Mouse (Mus musculus) heart, embryonic 13.5 days (tissue): ENCODE data around the gene AC131692.1. TPM values are rescaled to one million over a fixed set of nuclear protein-coding genes. Genes with fewer than 3 reads are reported as not detected.

Experiments
- ATAC-seq: fragments of 200-750 bp; cut with Nextera tagmentation; 2 replicates; pipeline ENCODE4 v1.8.0; 2017; ENCODE audit warnings: moderate TSS enrichment; ENCODE audit not compliant: insufficient number of reproducible peaks, low FRiP score, low TSS enrichment; ENCODE audit errors: extremely low read depth
- H3K27ac ChIP-seq: fragments of 300-500 bp; sonication (generic); replicated peaks from 2 replicates; pipeline ENCODE4 v1.5.1; 2015; ENCODE audit warnings: moderate library complexity, mild to moderate bottlenecking, inconsistent platforms
- H3K27me3 ChIP-seq: fragments of 300-500 bp; sonication (generic); replicated peaks from 2 replicates; pipeline ENCODE4 v1.6.1; 2015; ENCODE audit warnings: mild to moderate bottlenecking, inconsistent platforms
- H3K36me3 ChIP-seq: fragments of 300-500 bp; sonication (generic); 2 replicates; pipeline ENCODE4 v1.6.1; 2015; ENCODE audit warnings: mild to moderate bottlenecking, inconsistent platforms
- H3K4me1 ChIP-seq: fragments of 300-500 bp; sonication (generic); 2 replicates; pipeline ENCODE4 v1.6.1; 2015; ENCODE audit warnings: inconsistent platforms
- H3K4me2 ChIP-seq: fragments of 300-500 bp; sonication (generic); 2 replicates; pipeline ENCODE4 v1.6.1; 2015; ENCODE audit warnings: inconsistent platforms, mild to moderate bottlenecking, moderate library complexity
- H3K4me3 ChIP-seq: fragments of 300-500 bp; sonication (generic); 2 replicates; pipeline ENCODE4 v1.5.1; 2015; ENCODE audit warnings: moderate library complexity, mild to moderate bottlenecking, inconsistent platforms
- H3K9ac ChIP-seq: fragments of 300-500 bp; sonication (generic); 2 replicates; pipeline ENCODE4 v1.6.1; 2015; ENCODE audit warnings: inconsistent platforms, mild to moderate bottlenecking, moderate library complexity
- H3K9me3 ChIP-seq: fragments of 300-500 bp; sonication (generic); 2 replicates; pipeline ENCODE4 v1.6.1; 2016; ENCODE audit warnings: inconsistent platforms
- WGBS: fragments of 180-500 bp; shearing (Covaris S2); methylation state at CpG from one replicate; pipeline ENCODE4 v1.1.7; 2015; ENCODE audit warnings: mixed read lengths; 5-methylcytosine and 5-hydroxymethylcytosine counted together
- polyA plus RNA-seq: library from polyadenylated mRNA; unstranded; fragments of >200 nt; fragmentation: Nextera tagmentation; extraction: Ambion mirVana; gene quantifications from 2 replicates; pipeline ENCODE4 v1.2.1, GENCODE M21; 2015

The AC131692.1 gene
- polyA plus RNA-seq, 1 experiment from 2014 or later: 0.20 TPM

DNA sequence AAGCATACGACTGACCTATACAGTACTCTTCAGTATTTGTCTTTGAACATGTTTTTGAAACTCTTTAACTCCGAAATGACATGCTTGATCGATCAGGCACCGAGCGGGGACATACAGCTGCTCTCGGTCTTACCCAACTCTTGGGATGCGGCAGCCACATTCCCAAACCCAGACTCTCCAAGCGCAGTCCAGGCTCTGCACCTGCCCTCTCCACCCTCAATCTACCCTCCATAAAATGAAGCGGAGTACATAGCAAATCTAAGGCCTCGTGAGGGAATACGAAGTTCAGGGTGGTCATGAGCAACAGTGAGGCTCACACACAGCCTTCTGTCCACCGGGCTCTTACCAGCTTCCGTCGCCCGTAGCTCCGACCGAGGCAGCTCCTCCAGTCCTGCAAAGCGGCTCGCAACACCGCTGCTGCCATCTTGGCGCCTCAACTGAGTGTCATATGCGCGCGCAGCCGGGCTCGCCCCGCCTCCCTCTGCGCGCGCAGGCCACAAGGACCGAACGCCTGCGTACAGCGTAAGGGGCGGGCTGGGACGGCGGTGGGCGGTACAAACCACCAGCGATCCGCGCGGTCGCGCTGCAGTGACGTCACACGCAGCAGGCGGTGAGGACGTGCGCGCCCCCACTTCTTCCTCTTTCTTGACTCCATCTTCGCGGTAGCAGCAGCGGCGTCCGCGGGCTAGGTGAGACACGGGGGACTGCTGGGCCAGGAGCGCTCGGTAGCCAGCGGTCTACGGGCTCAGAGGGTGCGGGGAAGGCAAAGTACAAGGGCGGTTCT lies 36.7 kb upstream of the AC131692.1 start, which contains the start of the genes Mrpl49 and Fau:
Gene Mrpl49, minus strand, starts transcription at position 473 of the 784 bp plus-strand sequence.
Gene Fau, plus strand, starts transcription at position 532 of the 784 bp plus-strand sequence.
- H3K4me3 ChIP-seq: peak within 1 kb of the TSS; percentile 69
- H3K9me3 ChIP-seq: no peaks in the 10 kb centered on the region
- H3K27ac ChIP-seq: peak within 1 kb of the TSS; percentile 75
- H3K9ac ChIP-seq: peak within 1 kb of the TSS; percentile 96
- ATAC-seq: peak; percentile 91
- H3K36me3 ChIP-seq: peaks cover 52% of the 10 kb centered on the region
- peak within 1 kb of the TSS; percentile 87 for H3K4me2 ChIP-seq
- no peaks in the 10 kb centered on the region for H3K27me3 ChIP-seq
- WGBS: under 1% methylated on average over 55 of the region's 63 CpGs
- H3K4me1 ChIP-seq: peaks cover 40% of the 10 kb centered on the region

DNA sequence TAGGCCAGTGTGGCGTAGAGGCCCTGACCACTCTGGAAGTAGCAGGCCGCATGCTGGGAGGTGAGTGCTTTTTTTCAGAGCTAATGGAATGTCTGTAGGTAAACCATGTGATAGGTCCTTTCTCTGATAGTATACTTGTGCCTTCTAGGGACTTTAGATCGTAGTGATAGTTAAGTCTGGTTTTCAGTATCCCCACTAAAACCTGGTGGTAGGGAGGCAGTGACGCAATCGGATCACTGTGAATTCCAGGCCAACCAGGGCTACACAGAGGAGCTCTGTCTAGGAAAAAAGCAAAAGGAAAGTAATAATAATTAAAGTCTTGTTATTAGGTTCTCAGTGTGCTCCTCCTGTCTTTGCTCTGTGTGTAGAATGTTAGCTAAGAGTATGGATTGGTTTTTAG lies 35.7 kb upstream of the AC131692.1 start:
- Histone ChIP-seq H3K27me3 (no peaks in the 10 kb centered on the region), H3K9ac (peak overlapping the region; percentile 96), H3K27ac (peak overlapping the region; percentile 75), H3K4me2 (peak overlapping the region; percentile 80), H3K36me3 (peaks cover 42% of the 10 kb centered on the region), H3K4me3 (peak overlapping the region; percentile 69), H3K9me3 (no peaks in the 10 kb centered on the region), H3K4me1 (peaks cover 45% of the 10 kb centered on the region)
- WGBS: 28% methylated on average over 5 of the region's 5 CpGs
- ATAC-seq: no peak

DNA sequence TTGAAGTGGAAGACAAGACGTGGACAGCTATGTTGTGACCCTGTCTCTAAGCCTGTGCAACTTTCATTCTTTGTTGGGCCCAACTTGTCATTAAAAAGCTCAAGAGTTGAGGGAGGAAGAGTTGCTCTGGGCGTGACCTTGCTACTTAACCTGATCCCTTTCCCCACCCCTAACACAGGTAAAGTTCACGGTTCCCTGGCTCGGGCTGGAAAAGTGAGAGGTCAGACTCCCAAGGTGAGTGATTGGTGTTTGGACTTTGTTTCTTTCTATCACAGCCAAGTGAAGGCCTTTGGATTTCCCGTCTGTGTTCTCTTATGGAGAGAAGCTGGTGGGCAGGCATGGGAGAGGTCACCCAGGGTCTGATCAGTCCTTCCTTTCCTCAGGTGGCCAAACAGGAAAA lies 35.3 kb upstream of the AC131692.1 start:
- Histone ChIP-seq H3K9me3 (no peaks in the 10 kb centered on the region), H3K4me2 (peak overlapping the region; percentile 80), H3K4me3 (peak overlapping the region; percentile 69), H3K27ac (0 out of 2 replicates have a peak overlapping the region, but pooled peaks have one; percentile 75), H3K9ac (peak overlapping the region; percentile 96), H3K4me1 (peaks cover 45% of the 10 kb centered on the region), H3K36me3 (peaks cover 37% of the 10 kb centered on the region), H3K27me3 (no peaks in the 10 kb centered on the region)
- no peak for ATAC-seq
- 74% methylated on average over 5 of the region's 5 CpGs for WGBS

DNA sequence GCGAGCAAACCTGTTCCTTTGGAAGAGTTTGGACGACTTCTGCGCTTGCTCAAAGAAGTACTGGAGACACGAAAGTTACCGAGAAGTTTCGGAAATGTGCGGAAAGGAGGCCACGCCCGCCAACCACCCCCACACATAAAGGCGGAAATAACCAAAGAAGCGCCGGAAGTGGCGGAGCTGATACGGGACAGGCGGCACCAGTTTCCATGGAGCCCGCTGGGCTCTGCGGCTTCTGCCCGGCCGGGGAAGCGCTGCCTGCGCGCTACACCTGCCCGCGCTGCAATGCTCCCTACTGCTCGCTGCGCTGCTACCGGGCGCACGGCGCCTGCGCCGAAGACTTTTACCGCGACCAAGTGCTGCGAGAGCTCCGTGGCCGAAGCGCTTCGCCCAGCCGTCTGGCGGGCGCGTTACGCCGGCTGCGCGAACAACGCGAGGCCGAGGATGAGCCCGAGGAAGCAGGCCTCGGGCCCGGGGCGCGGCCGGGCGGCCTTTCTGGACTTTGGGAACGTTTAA lies 33.1 kb upstream of the AC131692.1 start, which contains the start of gene Znhit2:
Gene Znhit2, plus strand, starts transcription at position 172 of the 513 bp plus-strand sequence.
- Histone ChIP-seq H3K27me3 (no peaks in the 10 kb centered on the region), H3K27ac (peak within 1 kb of the TSS; percentile 95), H3K9ac (peak within 1 kb of the TSS; percentile 98), H3K36me3 (peaks cover 18% of the 10 kb centered on the region), H3K4me1 (peaks cover 38% of the 10 kb centered on the region), H3K9me3 (no peaks in the 10 kb centered on the region), H3K4me2 (peak within 1 kb of the TSS; percentile 93), H3K4me3 (peak within 1 kb of the TSS; percentile 91)
- ATAC-seq: peak; percentile 54; the same call in 1 of the 2 replicates
- under 1% methylated on average over 58 of the region's 58 CpGs for whole genome bisulfite sequencing

DNA sequence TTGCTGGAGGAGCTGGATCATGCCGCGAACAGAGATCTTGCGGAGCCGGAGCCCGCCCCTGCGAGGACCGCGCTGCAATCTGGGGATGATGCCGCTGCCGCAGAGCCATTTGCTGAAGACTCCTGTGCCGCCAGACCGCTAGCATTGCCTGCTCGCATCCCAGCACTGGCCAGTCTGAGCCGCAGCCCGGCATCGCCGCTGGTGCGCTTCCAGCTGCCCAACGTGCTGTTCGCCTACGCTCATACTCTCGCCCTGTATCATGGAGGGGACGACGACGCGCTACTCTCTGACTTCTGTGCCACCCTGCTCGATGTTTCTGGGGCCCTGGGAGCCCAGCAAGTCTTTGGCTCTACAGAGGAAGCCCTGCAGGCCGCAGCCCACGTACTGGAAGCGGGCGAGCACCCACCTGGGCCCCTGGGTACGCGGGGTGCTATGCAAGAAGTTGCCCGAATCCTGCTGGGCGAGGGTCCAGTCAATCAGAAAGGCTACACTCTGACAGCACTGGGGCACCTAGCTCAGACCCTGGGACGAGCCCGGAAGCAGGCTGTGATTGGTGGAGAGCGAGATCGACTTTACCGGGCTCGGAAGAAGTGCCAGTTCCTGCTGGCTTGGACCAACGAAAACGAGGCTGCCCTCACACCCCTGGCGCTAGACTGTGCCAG lies 32.4 kb upstream of the AC131692.1 start:
- 1% methylated on average over 44 of the region's 44 CpGs for WGBS
- peak overlapping the region; percentile 98 for H3K9ac ChIP-seq
- no peak for ATAC-seq
- H3K4me1 ChIP-seq: peaks cover 38% of the 10 kb centered on the region
- peak overlapping the region; percentile 91 for H3K4me3 ChIP-seq
- H3K9me3 ChIP-seq: no peaks in the 10 kb centered on the region
- peak overlapping the region; percentile 95 for H3K27ac ChIP-seq
- H3K36me3 ChIP-seq: peaks cover 18% of the 10 kb centered on the region
- H3K27me3 ChIP-seq: no peaks in the 10 kb centered on the region
- H3K4me2 ChIP-seq: peak overlapping the region; percentile 93

DNA sequence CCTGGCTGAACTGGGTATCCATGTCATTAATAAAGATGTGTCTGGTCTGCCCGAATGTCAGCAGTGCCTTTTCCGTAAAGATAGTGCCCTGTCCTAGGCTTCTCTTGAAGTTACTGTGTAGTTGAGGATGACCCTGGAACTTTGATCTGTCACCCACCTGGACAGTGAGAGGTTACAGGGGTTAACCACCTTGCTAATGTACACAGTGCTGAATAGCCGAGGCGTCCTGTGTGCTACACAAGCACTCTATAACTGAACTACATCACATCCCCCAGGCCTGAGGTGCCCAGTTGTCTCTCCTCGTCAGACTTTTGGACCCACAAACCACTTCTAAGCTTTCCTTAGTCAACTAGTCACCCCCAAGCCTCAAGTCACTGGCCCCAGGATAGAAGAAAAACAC lies 31.8 kb upstream of the AC131692.1 start:
- Histone ChIP-seq H3K27ac (peak overlapping the region; percentile 95; the same call in 1 of the 2 replicates), H3K36me3 (peaks cover 18% of the 10 kb centered on the region), H3K9ac (peak overlapping the region; percentile 98), H3K4me3 (peak overlapping the region; percentile 91), H3K4me2 (peak overlapping the region; percentile 93), H3K4me1 (peaks cover 39% of the 10 kb centered on the region), H3K9me3 (no peaks in the 10 kb centered on the region), H3K27me3 (no peaks in the 10 kb centered on the region)
- no peak for ATAC-seq
- WGBS: 69% methylated on average over 5 of the region's 5 CpGs

DNA sequence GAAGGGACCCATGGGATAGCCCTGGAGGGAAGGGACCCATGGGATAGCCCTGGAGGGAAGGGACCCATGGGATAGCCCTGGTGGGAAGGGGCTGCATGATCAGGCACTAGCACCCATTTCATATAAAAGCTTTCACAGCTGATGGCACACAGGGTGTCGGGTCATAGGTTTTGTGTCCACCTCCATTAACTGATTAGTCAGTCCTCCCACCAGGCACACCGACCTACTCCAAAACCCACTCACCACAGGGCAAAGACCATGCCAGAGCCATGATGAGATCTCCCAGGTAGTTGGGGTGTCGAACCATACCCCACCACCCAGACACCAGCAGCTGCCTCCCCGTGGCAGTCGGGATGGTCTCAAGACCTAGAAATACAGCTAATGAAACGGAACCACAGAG lies 31.1 kb upstream of the AC131692.1 start:
- H3K4me2 ChIP-seq: peak overlapping the region; percentile 93
- peaks cover 18% of the 10 kb centered on the region for H3K36me3 ChIP-seq
- no peaks in the 10 kb centered on the region for H3K9me3 ChIP-seq
- H3K27me3 ChIP-seq: no peaks in the 10 kb centered on the region
- H3K4me1 ChIP-seq: peaks cover 46% of the 10 kb centered on the region
- no peak for ATAC-seq
- no peak overlapping the region for H3K27ac ChIP-seq
- WGBS: 86% methylated on average over 6 of the region's 6 CpGs
- no peak overlapping the region for H3K4me3 ChIP-seq
- H3K9ac ChIP-seq: peak overlapping the region; percentile 98; the same call in 1 of the 2 replicates

DNA sequence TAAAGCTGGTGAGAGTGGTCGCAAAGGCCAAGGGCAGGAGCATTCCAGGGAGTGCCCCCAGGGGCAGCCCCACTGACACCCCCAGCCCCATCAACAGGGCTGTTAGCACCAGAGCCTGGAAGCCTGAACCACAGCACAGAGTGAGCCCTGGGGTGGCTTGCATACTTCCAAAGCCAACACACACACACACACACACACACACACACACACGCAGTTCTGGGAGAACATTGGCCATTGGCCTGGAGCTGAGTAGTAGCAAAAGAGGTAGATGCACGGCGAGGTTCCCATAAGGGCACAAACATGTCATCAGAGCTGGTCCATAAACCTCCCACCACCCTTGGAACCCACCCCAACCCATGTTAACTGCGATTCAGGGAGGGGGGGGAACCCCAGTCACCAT lies 27.6 kb upstream of the AC131692.1 start:
- WGBS: 31% methylated on average over 5 of the region's 5 CpGs

DNA sequence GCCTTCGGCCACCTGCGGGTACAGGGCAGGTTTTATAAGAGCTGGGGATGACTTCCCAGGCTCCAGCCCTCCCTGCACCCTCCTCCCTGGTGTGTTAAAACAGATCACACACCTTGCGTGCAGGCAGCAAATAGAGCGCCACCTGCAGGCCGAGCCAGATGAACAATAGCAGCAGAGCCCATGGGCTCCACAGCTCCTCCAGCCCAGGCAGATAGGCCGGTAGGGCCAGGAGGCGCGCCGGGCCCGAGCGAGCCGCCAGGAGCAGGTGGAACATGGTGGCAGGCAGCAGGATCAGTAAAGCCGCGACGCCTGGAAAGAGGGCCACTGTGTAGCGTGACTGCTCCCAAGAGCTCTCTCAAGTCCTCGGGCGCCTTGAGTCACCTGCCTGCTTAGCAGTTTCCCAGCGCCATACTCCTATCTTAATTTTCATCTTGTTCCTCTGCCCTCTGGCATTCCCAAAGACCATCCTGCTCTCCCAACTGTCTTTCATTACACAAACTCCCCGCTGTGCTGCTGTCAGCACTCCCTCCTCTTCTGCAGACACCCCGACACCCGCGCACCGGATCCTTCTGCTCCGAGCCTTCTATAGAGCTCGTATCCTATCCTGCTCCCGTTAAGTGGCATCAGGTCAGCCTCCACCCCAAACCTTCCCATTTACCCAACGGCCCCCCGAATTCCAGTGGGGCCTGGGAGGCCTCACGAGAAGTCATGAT lies 27.1 kb upstream of the AC131692.1 start:
- Histone ChIP-seq H3K36me3 (peaks cover 35% of the 10 kb centered on the region), H3K4me2 (peak overlapping the region; percentile 99), H3K9ac (peak overlapping the region; percentile 79), H3K9me3 (no peaks in the 10 kb centered on the region), H3K27me3 (no peaks in the 10 kb centered on the region), H3K4me3 (peak overlapping the region; percentile 58), H3K27ac (peak overlapping the region; percentile 74), H3K4me1 (peaks cover 32% of the 10 kb centered on the region)
- WGBS: 1% methylated on average over 30 of the region's 30 CpGs
- 0 out of 2 replicates have a peak, but pooled peaks have one; percentile 10 for ATAC-seq

More for the DNA sequence above, 27.6 kb upstream of the AC131692.1 start:
- Histone ChIP-seq H3K4me1 (peaks cover 36% of the 10 kb centered on the region), H3K27ac (peak overlapping the region; percentile 74; the same call in 1 of the 2 replicates), H3K4me3 (peak overlapping the region; percentile 58), H3K4me2 (peak overlapping the region; percentile 99), H3K27me3 (no peaks in the 10 kb centered on the region), H3K9me3 (no peaks in the 10 kb centered on the region), H3K36me3 (peaks cover 33% of the 10 kb centered on the region), H3K9ac (peak overlapping the region; percentile 79)
- no peak for ATAC-seq

DNA sequence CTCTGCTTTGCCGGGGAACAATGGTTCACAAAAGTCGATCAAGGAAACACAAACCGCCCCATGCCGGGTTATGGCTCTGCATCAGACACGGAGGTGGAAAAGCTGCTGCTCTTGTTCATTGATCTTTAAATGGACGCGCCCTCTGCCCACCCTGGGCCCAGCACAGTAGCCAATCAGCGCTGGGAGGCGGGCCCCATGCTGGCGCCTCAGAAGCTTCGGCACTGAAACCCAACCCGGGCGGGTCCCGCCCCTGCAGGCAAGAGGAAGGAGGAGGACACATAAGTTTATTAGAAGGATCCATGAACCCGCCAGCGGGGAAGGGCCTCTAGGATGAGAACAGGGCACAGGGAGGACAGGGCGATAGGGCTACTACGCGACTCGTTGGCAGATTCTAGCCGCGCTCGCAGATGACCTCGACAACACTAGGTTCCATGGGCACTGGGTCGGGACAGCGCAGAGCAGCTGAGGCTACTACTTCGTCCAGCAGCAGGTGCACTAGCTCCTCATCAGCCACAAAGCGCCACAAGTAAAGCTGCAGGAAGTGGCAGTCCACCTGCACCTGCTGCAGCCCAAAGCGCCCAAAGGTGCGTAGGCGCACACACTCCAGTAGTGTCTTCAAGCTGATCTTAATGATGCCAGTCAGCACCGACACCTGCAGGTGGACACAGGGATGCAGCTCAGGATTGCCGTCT lies 26.3 kb upstream of the AC131692.1 start, which contains the start of gene Tm7sf2:
Gene Tm7sf2, minus strand, starts transcription at position 650 of the 692 bp plus-strand sequence.
- 11% methylated on average over 33 of the region's 33 CpGs for WGBS
- ATAC-seq: peak; percentile 78

More for the DNA sequence above, 26.3 kb upstream of the AC131692.1 start, which contains the start of gene Tm7sf2:
- peak within 1 kb of the TSS; percentile 58 for H3K4me3 ChIP-seq
- H3K36me3 ChIP-seq: peaks cover 39% of the 10 kb centered on the region
- peak within 1 kb of the TSS; percentile 79 for H3K9ac ChIP-seq
- H3K27ac ChIP-seq: peak within 1 kb of the TSS; percentile 74
- H3K9me3 ChIP-seq: no peaks in the 10 kb centered on the region
- H3K27me3 ChIP-seq: no peaks in the 10 kb centered on the region
- peaks cover 25% of the 10 kb centered on the region for H3K4me1 ChIP-seq
- H3K4me2 ChIP-seq: peak within 1 kb of the TSS; percentile 99
